In the genomic region with DNA sequence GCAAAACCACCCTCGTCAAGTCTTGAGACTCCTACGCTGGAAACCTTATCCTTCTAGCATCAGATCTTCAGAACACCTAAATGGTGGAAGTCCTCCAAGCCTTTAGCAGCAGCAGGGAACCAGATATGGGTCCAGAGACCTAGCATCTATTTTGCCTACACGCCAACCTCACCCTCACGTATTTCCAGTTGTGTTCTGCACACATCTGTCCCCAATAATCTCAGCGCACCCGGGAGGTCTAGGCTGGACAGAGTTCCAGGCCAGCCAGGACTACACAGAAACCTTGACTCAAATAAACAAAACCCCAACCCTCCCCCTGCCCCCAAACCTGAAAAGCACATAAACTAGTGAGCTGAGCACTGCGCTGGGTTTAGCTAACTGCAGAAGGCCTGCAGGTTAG, we compare ENCODE assay signal across 9 mouse cellular contexts. TPM values are rescaled to one million over a fixed set of nuclear protein-coding genes. Genes with fewer than 3 reads are reported as not detected.
A peak's percentile ranks its signal among the peaks of the same experiment; 100 is the strongest.
DNase-seq lines count a peak whose midpoint lies in the region; ATAC-seq and TF ChIP-seq lines count a peak whose summit lies in the region.
"Had no signal": no experiment of that assay in that cellular context is flagged by ENCODE, and none has a peak within 500 bp of the region (broad histone marks: within the 10 kb centered on the region; RNA-seq: fewer than 3 reads in every experiment).

No protein-coding gene starts in this region.

- peak overlapping the region; percentile 99 for H3K27ac ChIP-seq in heart, embryonic 12.5 days (ENCODE audit: poor library complexity, severe bottlenecking)
- peak overlapping the region; percentile 26; the same call in 1 of the 2 replicates for H3K27ac ChIP-seq in cortical plate, adult 2 months (ENCODE audit: insufficient read depth, low read length)
- H3K27ac ChIP-seq in hindbrain, embryonic 10.5 days = peak overlapping the region; percentile 100
- peak overlapping the region; percentile 98 for H3K27ac ChIP-seq in midbrain, embryonic 10.5 days (replicated peaks)
- H3K27ac ChIP-seq: macrophage had no signal

- 8% methylated on average over 7 of the region's 7 CpGs for WGBS in heart, embryonic 12.5 days
- WGBS in hindbrain, embryonic 10.5 days = 2% methylated on average over 7 of the region's 7 CpGs
- WGBS in midbrain, embryonic 10.5 days = 3% methylated on average over 7 of the region's 7 CpGs

- H3K9ac ChIP-seq in heart, embryonic 12.5 days = peak overlapping the region; percentile 98

- no peak for DNase-seq in heart, postnatal 4 days
- no peak for DNase-seq in hindbrain, embryonic 10.5 days (ENCODE audit: low spot score)
- no peak for DNase-seq in midbrain, embryonic 10.5 days (ENCODE audit: low spot score)
- DNase-seq in layer of hippocampus, adult 9-11 months = no peak
- DNase-seq in layer of hippocampus, adult 11-12 months (ENCODE audit: low spot score) = no peak
- DNase-seq in urinary bladder, postnatal 36 days (ENCODE audit: low spot score in 2 of 2) = no peak

- H3K4me1 ChIP-seq in heart, embryonic 12.5 days (replicated peaks) = peaks cover 44% of the 10 kb centered on the region
- H3K4me1 ChIP-seq in cortical plate, adult 2 months (ENCODE audit: control insufficient read depth, insufficient read depth, low read length) = peaks cover 4% of the 10 kb centered on the region
- H3K4me1 ChIP-seq in hindbrain, embryonic 10.5 days (replicated peaks) = peaks cover 56% of the 10 kb centered on the region
- H3K4me1 ChIP-seq in midbrain, embryonic 10.5 days = peaks cover 58% of the 10 kb centered on the region

- peaks cover 7% of the 10 kb centered on the region; the same call in 1 of the 2 replicates for H3K9me3 ChIP-seq in heart, embryonic 12.5 days (replicated peaks)
- H3K9me3 ChIP-seq in hindbrain, embryonic 10.5 days = peaks cover 9% of the 10 kb centered on the region
- peaks cover 7% of the 10 kb centered on the region; the same call in 1 of the 2 replicates for H3K9me3 ChIP-seq in midbrain, embryonic 10.5 days (replicated peaks)

- peak overlapping the region; percentile 100 for H3K4me2 ChIP-seq in heart, embryonic 12.5 days

- H3K4me3 ChIP-seq in heart, embryonic 12.5 days = peak overlapping the region; percentile 78
- no peak overlapping the region for H3K4me3 ChIP-seq in cortical plate, adult 2 months (ENCODE audit: insufficient read depth, low read length)
- H3K4me3 ChIP-seq in hindbrain, embryonic 10.5 days = peak overlapping the region; percentile 97
- peak overlapping the region; percentile 84 for H3K4me3 ChIP-seq in midbrain, embryonic 10.5 days

- no peaks in the 10 kb centered on the region for H3K27me3 ChIP-seq in heart, embryonic 12.5 days (replicated peaks)
- no peaks in the 10 kb centered on the region for H3K27me3 ChIP-seq in hindbrain, embryonic 10.5 days (ENCODE audit: insufficient read depth, poor library complexity, severe bottlenecking)
- H3K27me3 ChIP-seq in midbrain, embryonic 10.5 days (ENCODE audit: low read depth, poor library complexity, severe bottlenecking) = no peaks in the 10 kb centered on the region

- ATAC-seq in heart, embryonic 12.5 days (ENCODE audit: insufficient number of reproducible peaks, low FRiP score) = no peak

- no peak for TF ChIP-seq CTCF in cortical plate, adult 2 months (IDR thresholded peaks at IDR 0.05; ENCODE audit: extremely low read depth, insufficient read depth, low read length)

- peaks cover 4% of the 10 kb centered on the region; the same call in 1 of the 2 replicates for H3K36me3 ChIP-seq in heart, embryonic 12.5 days
- 0 out of 2 replicates have a peak, but pooled peaks cover 7% of the 10 kb centered on the region for H3K36me3 ChIP-seq in hindbrain, embryonic 10.5 days
- peaks cover 8% of the 10 kb centered on the region; the same call in 1 of the 2 replicates for H3K36me3 ChIP-seq in midbrain, embryonic 10.5 days

- no peak for TF ChIP-seq POLR2A in cortical plate, adult 2 months (IDR thresholded peaks at IDR 0.05; ENCODE audit: extremely low read depth, insufficient read depth, low read length)

RNA-seq across cellular contexts. Expression of gene Zcchc3, which starts 3.4 kb away (rescaled TPM):
- 61.4 and 64.9 TPM in 2 replicates for polyA plus RNA-seq in heart, embryonic 12.5 days (2016; fragmentation: Nextera tagmentation; extraction: Ambion mirVana)
- total RNA-seq in heart, postnatal 4 days (2021) = 10 to 100 TPM; 24.9 to 27.4 TPM
- polyA plus RNA-seq in cortical plate, adult 2 months (2012; rRNA removed) = 6.5 and 7.1 TPM in 2 replicates
- polyA plus RNA-seq in hindbrain, embryonic 10.5 days (2016; fragmentation: Nextera tagmentation; extraction: Ambion mirVana) = 45.9 and 47.9 TPM in 2 replicates
- polyA plus RNA-seq in midbrain, embryonic 10.5 days (2016; fragmentation: Nextera tagmentation; extraction: Ambion mirVana) = 47.7 and 49.8 TPM in 2 replicates

RNA-seq across cellular contexts. Expression of gene 6820408C15Rik, which starts 3.9 kb away (rescaled TPM):
- polyA plus RNA-seq in heart, embryonic 12.5 days (2016; fragmentation: Nextera tagmentation; extraction: Ambion mirVana) = 1.7 and 2.1 TPM in 2 replicates
- 1 to 10 TPM; 3.8 to 4.0 TPM for total RNA-seq in heart, postnatal 4 days (2021)
- 2.8 and 3.7 TPM in 2 replicates for polyA plus RNA-seq in cortical plate, adult 2 months (2012; rRNA removed)
- polyA plus RNA-seq in hindbrain, embryonic 10.5 days (2016; fragmentation: Nextera tagmentation; extraction: Ambion mirVana) = 1.3 and 3.3 TPM in 2 replicates
- polyA plus RNA-seq in midbrain, embryonic 10.5 days (2016; fragmentation: Nextera tagmentation; extraction: Ambion mirVana) = 0.99 and 1.2 TPM in 2 replicates
- polyA plus RNA-seq: macrophage had no signal

RNA-seq across cellular contexts. Expression of gene Sox12, which starts 13.6 kb away (rescaled TPM):
- polyA plus RNA-seq in heart, embryonic 12.5 days (2016; fragmentation: Nextera tagmentation; extraction: Ambion mirVana) = 11.5 TPM in 2 replicates
- total RNA-seq in heart, postnatal 4 days (2021) = 10 to 100 TPM; 42.3 to 42.6 TPM
- polyA plus RNA-seq in cortical plate, adult 2 months (2012; rRNA removed) = 17.0 and 18.6 TPM in 2 replicates
- 9.5 and 11.1 TPM in 2 replicates for polyA plus RNA-seq in hindbrain, embryonic 10.5 days (2016; fragmentation: Nextera tagmentation; extraction: Ambion mirVana)
- polyA plus RNA-seq in midbrain, embryonic 10.5 days (2016; fragmentation: Nextera tagmentation; extraction: Ambion mirVana) = 8.6 and 9.2 TPM in 2 replicates

RNA-seq across cellular contexts. Expression of gene Nrsn2, which starts 35.0 kb away (rescaled TPM):
- 3.4 and 3.8 TPM in 2 replicates for polyA plus RNA-seq in heart, embryonic 12.5 days (2016; fragmentation: Nextera tagmentation; extraction: Ambion mirVana)
- not detected for total RNA-seq in heart, postnatal 4 days (2021)
- 72.3 and 81.3 TPM in 2 replicates for polyA plus RNA-seq in cortical plate, adult 2 months (2012; rRNA removed)
- polyA plus RNA-seq in hindbrain, embryonic 10.5 days (2016; fragmentation: Nextera tagmentation; extraction: Ambion mirVana) = 1.4 and 5.1 TPM in 2 replicates
- polyA plus RNA-seq in midbrain, embryonic 10.5 days (2016; fragmentation: Nextera tagmentation; extraction: Ambion mirVana) = 1.3 and 3.7 TPM in 2 replicates
- polyA plus RNA-seq: macrophage had no signal

RNA-seq across cellular contexts. Expression of gene Defb23, which starts 52.9 kb away (rescaled TPM):
- not detected in 2 replicates for polyA plus RNA-seq in heart, embryonic 12.5 days (2016; fragmentation: Nextera tagmentation; extraction: Ambion mirVana)
- not detected for total RNA-seq in heart, postnatal 4 days (2021)
- not detected in 2 replicates for polyA plus RNA-seq in cortical plate, adult 2 months (2012; rRNA removed)
- not detected in 2 replicates for polyA plus RNA-seq in hindbrain, embryonic 10.5 days (2016; fragmentation: Nextera tagmentation; extraction: Ambion mirVana)
- not detected in 2 replicates for polyA plus RNA-seq in midbrain, embryonic 10.5 days (2016; fragmentation: Nextera tagmentation; extraction: Ambion mirVana)
- polyA plus RNA-seq: macrophage had no signal

Comparison
In these comparisons a context has a peak if more than half of its experiments do, and no peak if none do; other contexts are left out.
1. H3K27ac ChIP-seq: peak in every context shown above with its lines; median percentile 100 in hindbrain, embryonic 10.5 days; 99 in heart, embryonic 12.5 days; 98 in midbrain, embryonic 10.5 days; 26 in cortical plate, adult 2 months.